7 mouse cellular contexts compared by ENCODE assay signal in genomic region chr15:100777020-100778016, GRCm38 (mm10). TPM values are rescaled to one million over a fixed set of nuclear protein-coding genes. Genes with fewer than 3 reads are reported as not detected.
A peak's percentile ranks its signal among the peaks of the same experiment; 100 is the strongest.
DNase-seq lines count a peak whose midpoint lies in the region; ATAC-seq lines count a peak whose summit lies in the region.

No protein-coding gene starts in this region.

- H3K27me3 ChIP-seq in forebrain, embryonic 16.5 days (replicated peaks; ENCODE audit: control insufficient read depth, insufficient read depth, low read length): no peaks in the 10 kb centered on the region

- no peak overlapping the region for H3K9ac ChIP-seq in forebrain, embryonic 16.5 days (replicated peaks; ENCODE audit: low read depth, low read length)

- H3K4me1 ChIP-seq in forebrain, embryonic 16.5 days (replicated peaks; ENCODE audit: control insufficient read depth, insufficient read depth, low read length): peaks cover 6% of the 10 kb centered on the region; the same call in 1 of the 2 replicates

- DNase-seq in layer of hippocampus, adult 11-12 months (ENCODE audit: low spot score): peak; percentile 39
- DNase-seq in layer of hippocampus, postnatal 25 days (ENCODE audit: extremely low spot score in 1 of 2, low spot score in 1 of 2): no peak
- peak; percentile 38 to 39 for DNase-seq in adrenal gland, adult 18-20 months (ENCODE audit: low spot score in 2 of 2)
- DNase-seq in lung, postnatal 36 days: peak; percentile 52
- DNase-seq in thymus, postnatal 36 days: no peak
- DNase-seq in layer of hippocampus, postnatal 10 days (ENCODE audit: low spot score in 2 of 2): no peak

- H3K4me3 ChIP-seq in forebrain, embryonic 16.5 days (replicated peaks; ENCODE audit: low read length): no peak overlapping the region

- H3K27ac ChIP-seq in forebrain, embryonic 16.5 days (ENCODE audit: low read length): no peak overlapping the region

- no peaks in the 10 kb centered on the region for H3K36me3 ChIP-seq in forebrain, embryonic 16.5 days (ENCODE audit: control insufficient read depth, insufficient read depth)

- no peak overlapping the region for H3K4me2 ChIP-seq in forebrain, embryonic 16.5 days (ENCODE audit: low read length)

- 54% methylated on average over 32 of the region's 32 CpGs for WGBS in forebrain, embryonic 16.5 days

- ATAC-seq in forebrain, embryonic 16.5 days: peak; percentile 63; the same call in 1 of the 2 replicates

- H3K9me3 ChIP-seq in forebrain, embryonic 16.5 days (ENCODE audit: control insufficient read depth, low read length): no peaks in the 10 kb centered on the region

RNA-seq across cellular contexts. Expression of gene Slc4a8, which starts 15.8 kb away (rescaled TPM):
- total RNA-seq in layer of hippocampus, postnatal 25 days (2021): 10 to 100 TPM; 78.0 to 78.8 TPM
- 1 to 10 TPM; 3.9 to 6.1 TPM for total RNA-seq in adrenal gland, adult 18-20 months (2021)
- 20.8 and 25.7 TPM in 2 replicates for polyA plus RNA-seq in forebrain, embryonic 16.5 days (2015; fragmentation: Nextera tagmentation; extraction: Ambion mirVana)
- total RNA-seq in layer of hippocampus, postnatal 10 days (2021): 10 to 100 TPM; 82.1 to 84.7 TPM

RNA-seq across cellular contexts. Expression of gene Galnt6, which starts 48.1 kb away (rescaled TPM):
- total RNA-seq in layer of hippocampus, postnatal 25 days (2021): 1 to 10 TPM; 5.7 to 6.5 TPM
- 1 to 10 TPM; 4.2 to 5.6 TPM for total RNA-seq in adrenal gland, adult 18-20 months (2021)
- polyA plus RNA-seq in forebrain, embryonic 16.5 days (2015; fragmentation: Nextera tagmentation; extraction: Ambion mirVana): 0.34 and 0.39 TPM in 2 replicates
- total RNA-seq in layer of hippocampus, postnatal 10 days (2021): under 1 TPM; 0.49 to 0.87 TPM

Comparison
In these comparisons a context has a peak if more than half of its experiments do, and no peak if none do; other contexts are left out.
1. DNase-seq: peak in layer of hippocampus, adult 11-12 months (single experiment), adrenal gland, adult 18-20 months (2 of 2) and lung, postnatal 36 days (single experiment); none in layer of hippocampus, postnatal 25 days (0 of 2), thymus, postnatal 36 days (0 of 2) and layer of hippocampus, postnatal 10 days (0 of 2).
2. RNA of gene Slc4a8, which starts 15.8 kb away (total RNA-seq): 82.1 to 84.7 TPM in layer of hippocampus, postnatal 10 days and 78.0 to 78.8 TPM in layer of hippocampus, postnatal 25 days; 3.9 to 6.1 TPM in adrenal gland, adult 18-20 months; every median in the first group is over 10 times any median in the second.